Mouse (Mus musculus) hindbrain, embryonic 10.5 days (tissue): Measurements from ENCODE around the gene Smim20. TPM values are rescaled to one million over a fixed set of nuclear protein-coding genes. Genes with fewer than 3 reads are reported as not detected.

Source experiments
- DNase-seq: peaks from one replicate; pipeline ENCODE4 v3.0.0-alpha.2; 2017; ENCODE audit warnings: low spot score
- H3K27ac ChIP-seq: fragments of 300-500 bp; sonication (generic); 2 replicates; pipeline ENCODE4 v1.5.1; 2016; ENCODE audit warnings: mild to moderate bottlenecking, moderate library complexity
- H3K27me3 ChIP-seq: fragments of 300-500 bp; sonication (generic); 2 replicates; pipeline ENCODE4 v1.6.1; 2016; ENCODE audit warnings: mild to moderate bottlenecking; ENCODE audit not compliant: poor library complexity, insufficient read depth, severe bottlenecking
- H3K36me3 ChIP-seq: fragments of 300-500 bp; sonication (generic); 2 replicates; pipeline ENCODE4 v1.6.1; 2016; ENCODE audit warnings: mild to moderate bottlenecking, moderate library complexity
- H3K4me1 ChIP-seq: fragments of 300-500 bp; sonication (generic); replicated peaks from 2 replicates; pipeline ENCODE4 v1.6.1; 2016; ENCODE audit warnings: mild to moderate bottlenecking
- H3K4me3 ChIP-seq: fragments of 300-500 bp; sonication (generic); 2 replicates; pipeline ENCODE4 v1.5.1; 2016; ENCODE audit warnings: mild to moderate bottlenecking, moderate library complexity
- H3K9me3 ChIP-seq: fragments of 300-500 bp; sonication (generic); 2 replicates; pipeline ENCODE4 v1.6.1; 2016; ENCODE audit warnings: mild to moderate bottlenecking, moderate library complexity
- WGBS: fragments of 180-500 bp; shearing (Covaris S2); methylation state at CpG from one replicate; pipeline ENCODE4 v1.1.7; 2016; 5-methylcytosine and 5-hydroxymethylcytosine counted together
- polyA plus RNA-seq: library from polyadenylated mRNA; unstranded; fragments of >200 nt; fragmentation: Nextera tagmentation; extraction: Ambion mirVana; gene quantifications from 2 replicates; pipeline ENCODE4 v1.2.1, GENCODE M21; 2016

Smim20 gene
- polyA plus RNA-seq, 1 experiment from 2014 or later = 74.2 TPM

DNA sequence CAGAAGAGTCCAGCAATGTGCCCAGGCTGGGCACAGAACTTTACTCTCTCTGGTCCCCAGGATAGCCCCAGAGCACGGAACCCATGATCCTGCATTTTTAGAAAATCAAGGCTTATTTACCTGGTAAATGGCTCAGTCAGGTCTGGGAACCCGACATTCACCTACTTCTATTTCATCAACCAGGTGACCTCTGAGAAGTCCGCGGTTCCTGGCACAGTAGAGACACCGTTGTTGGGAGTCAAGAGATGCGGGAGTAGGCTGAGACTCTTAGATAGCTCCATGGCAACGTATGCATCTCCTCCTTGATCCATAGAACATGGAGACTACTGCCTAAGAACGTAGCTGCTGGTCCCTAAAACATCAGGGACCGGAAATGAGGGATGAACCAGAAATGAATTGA lies 55.0 kb downstream of the Smim20 start:
- Histone ChIP-seq H3K27me3 (peaks cover 7% of the 10 kb centered on the region; the same call in 1 of the 2 replicates), H3K4me1 (peaks cover 46% of the 10 kb centered on the region), H3K4me3 (no peak overlapping the region), H3K36me3 (no peaks in the 10 kb centered on the region), H3K27ac (no peak overlapping the region), H3K9me3 (no peaks in the 10 kb centered on the region)
- no peak for DNase-seq
- WGBS = 92% methylated on average over 9 of the region's 9 CpGs

DNA sequence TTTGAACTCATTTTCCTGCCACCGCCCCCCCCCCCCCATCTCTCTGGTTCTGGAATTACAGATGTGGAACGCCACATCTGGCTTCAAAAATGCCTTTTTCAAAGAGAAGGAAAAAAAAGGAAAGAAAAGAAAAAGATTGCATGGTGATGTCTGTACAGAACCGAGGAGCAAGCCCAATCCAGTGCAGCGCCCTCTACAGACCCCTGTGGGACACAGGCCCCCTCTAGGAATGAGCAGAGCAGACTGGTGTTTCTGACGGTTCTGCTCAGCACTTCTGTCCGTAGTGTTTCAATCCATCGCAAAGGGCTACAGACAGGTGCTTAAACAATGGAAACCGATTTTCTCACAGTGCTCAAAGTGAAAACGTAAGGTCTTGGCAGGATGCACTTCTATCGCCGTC lies 55.6 kb downstream of the Smim20 start:
- H3K4me3 ChIP-seq = no peak overlapping the region
- H3K36me3 ChIP-seq = no peaks in the 10 kb centered on the region
- H3K9me3 ChIP-seq = no peaks in the 10 kb centered on the region
- DNase-seq = no peak
- peaks cover 46% of the 10 kb centered on the region for H3K4me1 ChIP-seq
- H3K27ac ChIP-seq = peak overlapping the region; percentile 24; the same call in 1 of the 2 replicates
- WGBS = 84% methylated on average over 11 of the region's 11 CpGs
- H3K27me3 ChIP-seq = peaks cover 7% of the 10 kb centered on the region; the same call in 1 of the 2 replicates

DNA sequence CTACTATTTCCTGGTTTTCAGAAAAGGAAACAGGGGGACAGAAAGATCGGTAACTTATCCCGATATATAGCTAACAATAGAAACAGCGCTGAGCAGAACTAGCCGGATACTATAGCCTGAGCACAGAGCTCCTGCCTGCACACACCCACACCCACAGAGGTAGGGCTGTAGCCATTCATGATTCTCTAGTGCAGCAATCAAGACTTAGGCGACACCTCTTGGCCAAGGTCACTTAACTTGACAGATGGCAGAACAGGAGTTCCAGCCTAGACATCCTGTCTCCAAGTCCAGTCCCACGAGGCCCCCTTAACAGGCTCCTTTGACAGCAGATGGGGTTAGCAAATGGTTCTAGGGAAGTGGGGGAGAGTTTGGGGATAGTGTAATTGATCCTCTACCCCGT lies 56.2 kb downstream of the Smim20 start:
- Histone ChIP-seq H3K4me1 (peaks cover 46% of the 10 kb centered on the region), H3K27ac (peak overlapping the region; percentile 24; the same call in 1 of the 2 replicates), H3K4me3 (no peak overlapping the region), H3K27me3 (peaks cover 7% of the 10 kb centered on the region; the same call in 1 of the 2 replicates), H3K36me3 (no peaks in the 10 kb centered on the region), H3K9me3 (no peaks in the 10 kb centered on the region)
- peak; percentile 10 for DNase-seq
- WGBS = 76% methylated on average over 7 of the region's 7 CpGs

DNA sequence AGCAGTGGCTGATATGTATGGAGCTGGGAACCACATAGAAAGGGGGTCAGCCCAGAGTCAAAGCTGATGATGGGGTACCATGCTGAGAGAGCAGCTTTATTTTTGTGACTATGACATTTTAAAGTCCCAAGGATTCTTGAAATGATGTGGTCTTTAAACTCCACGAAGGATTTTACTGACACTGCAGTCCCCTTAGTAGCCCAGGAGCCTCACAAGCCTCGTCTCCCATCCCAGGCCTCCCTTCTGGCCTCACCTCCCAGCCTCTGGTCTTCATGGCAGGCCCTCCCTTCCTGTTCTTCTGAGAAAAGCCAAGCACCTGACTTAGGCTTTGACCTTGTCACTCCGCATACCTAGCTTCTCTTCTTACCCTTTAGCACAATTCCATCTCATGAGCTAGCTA lies 57.4 kb downstream of the Smim20 start:
- Histone ChIP-seq H3K27me3 (0 out of 2 replicates have a peak, but pooled peaks cover 7% of the 10 kb centered on the region), H3K4me3 (no peak overlapping the region), H3K36me3 (no peaks in the 10 kb centered on the region), H3K4me1 (peaks cover 41% of the 10 kb centered on the region), H3K27ac (no peak overlapping the region), H3K9me3 (no peaks in the 10 kb centered on the region)
- DNase-seq = no peak
- 70% methylated on average over 3 of the region's 3 CpGs for WGBS

DNA sequence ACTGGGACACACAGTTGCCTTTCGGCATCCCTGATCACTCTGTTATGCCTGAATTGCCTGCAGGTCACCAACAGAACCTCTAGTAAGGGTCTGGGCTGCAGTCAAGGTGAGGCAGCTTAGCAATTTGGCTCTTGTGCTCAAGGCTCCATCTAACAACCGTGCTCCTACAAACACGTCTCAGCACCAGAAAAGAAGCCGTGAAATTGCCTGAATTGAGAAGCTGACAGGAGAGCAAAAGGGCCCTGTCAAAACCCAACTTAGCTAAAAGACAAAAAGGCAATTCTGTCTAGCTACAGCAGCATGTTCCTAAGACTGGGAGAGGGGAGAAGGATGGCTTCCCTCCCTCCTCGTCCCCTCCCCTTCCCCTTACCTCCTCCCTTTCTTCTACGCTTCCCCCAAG lies 57.9 kb downstream of the Smim20 start:
- DNase-seq = peak; percentile 15
- 32% methylated on average over 6 of the region's 6 CpGs for WGBS

DNA sequence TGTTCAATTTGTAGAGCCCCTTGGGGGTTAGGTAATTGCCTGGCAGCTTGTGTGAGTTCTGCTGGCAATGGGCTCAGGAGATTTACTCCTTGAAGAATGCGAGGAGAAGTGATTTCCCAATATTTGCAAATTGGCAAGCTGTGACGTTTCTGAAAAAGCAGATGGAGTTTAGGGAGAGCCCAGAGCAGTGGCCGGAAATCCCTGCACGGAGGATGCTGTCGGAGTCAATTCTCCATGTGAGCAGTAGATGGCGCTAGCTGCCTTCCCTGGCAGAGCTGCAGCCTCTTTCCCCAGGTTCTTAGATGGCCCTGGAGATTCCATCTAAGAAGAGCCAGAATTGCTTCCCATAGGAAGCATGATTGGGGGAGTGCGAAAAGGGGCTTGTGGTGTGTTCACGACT lies 59.1 kb downstream of the Smim20 start:
- WGBS = 3% methylated on average over 8 of the region's 8 CpGs
- peak; percentile 76 for DNase-seq
- H3K27me3 ChIP-seq = 0 out of 2 replicates have a peak, but pooled peaks cover 7% of the 10 kb centered on the region
- H3K9me3 ChIP-seq = no peaks in the 10 kb centered on the region
- no peak overlapping the region for H3K4me3 ChIP-seq
- no peak overlapping the region for H3K27ac ChIP-seq
- no peaks in the 10 kb centered on the region for H3K36me3 ChIP-seq
- peaks cover 36% of the 10 kb centered on the region for H3K4me1 ChIP-seq

More for the DNA sequence above, 57.9 kb downstream of the Smim20 start:
- H3K27me3 ChIP-seq = 0 out of 2 replicates have a peak, but pooled peaks cover 7% of the 10 kb centered on the region
- peaks cover 36% of the 10 kb centered on the region for H3K4me1 ChIP-seq
- H3K27ac ChIP-seq = peak overlapping the region; percentile 23; the same call in 1 of the 2 replicates
- H3K4me3 ChIP-seq = no peak overlapping the region
- no peaks in the 10 kb centered on the region for H3K36me3 ChIP-seq
- H3K9me3 ChIP-seq = no peaks in the 10 kb centered on the region

DNA sequence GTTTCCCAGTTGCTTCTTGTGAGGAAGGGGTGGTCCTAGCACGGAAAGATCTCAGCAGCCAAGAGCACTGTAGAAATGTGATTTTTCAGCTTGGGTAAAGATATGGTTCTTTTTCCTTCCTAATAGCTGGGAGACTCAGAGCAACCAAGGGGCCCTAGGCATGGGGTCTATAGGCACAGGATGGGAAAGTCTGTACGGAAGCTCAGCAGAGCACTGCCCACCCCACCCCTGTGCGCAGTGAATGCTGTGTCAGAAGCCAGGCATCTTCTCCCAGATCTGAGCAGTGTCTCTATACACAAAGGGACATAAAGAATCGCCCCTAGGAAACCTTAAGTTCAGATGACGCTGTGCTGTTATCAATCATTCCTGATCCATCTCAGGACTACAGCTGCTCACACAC lies 59.6 kb downstream of the Smim20 start:
- DNase-seq = no peak
- Histone ChIP-seq H3K27ac (no peak overlapping the region), H3K27me3 (0 out of 2 replicates have a peak, but pooled peaks cover 7% of the 10 kb centered on the region), H3K36me3 (no peaks in the 10 kb centered on the region), H3K4me1 (peaks cover 36% of the 10 kb centered on the region), H3K9me3 (no peaks in the 10 kb centered on the region), H3K4me3 (no peak overlapping the region)
- 66% methylated on average over 5 of the region's 5 CpGs for WGBS

Other genes starting within 250 kb of the Smim20 start
- 0.05 TPM in 1 of 2 replicates, not detected in the other for gene Slc34a2, start 229.0 kb upstream of the Smim20 start, polyA plus RNA-seq
- 2.3 and 2.7 TPM in 2 replicates for gene Sel1l3, start 53.2 kb upstream of the Smim20 start, polyA plus RNA-seq
- gene Rbpj, start 199.1 kb downstream of the Smim20 start, polyA plus RNA-seq = 38.0 and 40.9 TPM in 2 replicates